9 mouse cellular contexts compared by ENCODE assay signal in genomic region chr7:37624759-37625340, GRCm38 (mm10).
DNase-seq lines count a peak whose midpoint lies in the region; ATAC-seq and TF ChIP-seq lines count a peak whose summit lies in the region.
"Had no signal": no experiment of that assay in that cellular context is flagged by ENCODE, and none has a peak within 500 bp of the region (broad histone marks: within the 10 kb centered on the region; RNA-seq: fewer than 3 reads in every experiment).

No protein-coding gene starts in this region.

- H3K9ac ChIP-seq in lung, embryonic 16.5 days (ENCODE audit: low read length) = peak overlapping the region; percentile 62

- H3K36me3 ChIP-seq in lung, embryonic 16.5 days (ENCODE audit: control insufficient read depth, insufficient read depth, low read length) = no peaks in the 10 kb centered on the region
- H3K36me3 ChIP-seq in midbrain, embryonic 10.5 days = 0 out of 2 replicates have a peak, but pooled peaks cover 1% of the 10 kb centered on the region

- TF ChIP-seq CTCF in lung, adult 2 months (IDR thresholded peaks at IDR 0.05; ENCODE audit: insufficient read depth, low read length) = no peak
- TF ChIP-seq CTCF in cortical plate, adult 2 months (IDR thresholded peaks at IDR 0.05; ENCODE audit: extremely low read depth, insufficient read depth, low read length) = no peak

- H3K4me2 ChIP-seq in lung, embryonic 16.5 days (ENCODE audit: low read depth, low read length) = peak overlapping the region; percentile 93

- no peaks in the 10 kb centered on the region for H3K4me1 ChIP-seq in lung, embryonic 16.5 days (replicated peaks; ENCODE audit: control insufficient read depth, insufficient read depth, low read length)
- no peaks in the 10 kb centered on the region; the same call in 1 of the 2 replicates for H3K4me1 ChIP-seq in lung, adult 2 months (ENCODE audit: control insufficient read depth, insufficient read depth, low read length)
- peaks cover 2% of the 10 kb centered on the region; the same call in 1 of the 2 replicates for H3K4me1 ChIP-seq in cortical plate, adult 2 months (ENCODE audit: control insufficient read depth, insufficient read depth, low read length)
- peaks cover 27% of the 10 kb centered on the region for H3K4me1 ChIP-seq in midbrain, embryonic 10.5 days

- 0 out of 2 replicates have a peak, but pooled peaks cover 4% of the 10 kb centered on the region for H3K27me3 ChIP-seq in lung, embryonic 16.5 days (ENCODE audit: control insufficient read depth, insufficient read depth, low read depth, low read length)
- peaks cover 33% of the 10 kb centered on the region for H3K27me3 ChIP-seq in midbrain, embryonic 10.5 days (ENCODE audit: low read depth, poor library complexity, severe bottlenecking)

- 8% methylated on average over 20 of the region's 20 CpGs for WGBS in lung, embryonic 16.5 days
- 20% methylated on average over 20 of the region's 20 CpGs for WGBS in lung, adult 2 months
- 3% methylated on average over 20 of the region's 20 CpGs for WGBS in midbrain, embryonic 10.5 days

- DNase-seq in lung, adult 2 months = no peak
- DNase-seq in heart, postnatal 4 days = peak; percentile 19
- peak; percentile 55 for DNase-seq in midbrain, embryonic 10.5 days (ENCODE audit: low spot score)
- DNase-seq in urinary bladder, adult 2 months (ENCODE audit: low spot score) = no peak
- DNase-seq in left cerebral cortex, postnatal 36 days (ENCODE audit: low spot score in 2 of 2) = no peak

- H3K4me3 ChIP-seq in lung, embryonic 16.5 days (ENCODE audit: low read length) = peak overlapping the region; percentile 55
- no peak overlapping the region for H3K4me3 ChIP-seq in lung, adult 2 months (replicated peaks; ENCODE audit: extremely low read depth, low read depth, low read length)
- H3K4me3 ChIP-seq in cortical plate, adult 2 months (ENCODE audit: insufficient read depth, low read length) = peak overlapping the region; percentile 60
- peak overlapping the region; percentile 55 for H3K4me3 ChIP-seq in midbrain, embryonic 10.5 days
- H3K4me3 ChIP-seq: myocyte had no signal

- no peak overlapping the region for H3K27ac ChIP-seq in lung, embryonic 16.5 days (ENCODE audit: low read length)
- no peak overlapping the region for H3K27ac ChIP-seq in cortical plate, adult 2 months (ENCODE audit: insufficient read depth, low read length)
- peak overlapping the region; percentile 66 for H3K27ac ChIP-seq in midbrain, embryonic 10.5 days (replicated peaks)

- no peaks in the 10 kb centered on the region for H3K9me3 ChIP-seq in lung, embryonic 16.5 days (ENCODE audit: control insufficient read depth, low read length)
- H3K9me3 ChIP-seq in midbrain, embryonic 10.5 days (replicated peaks) = no peaks in the 10 kb centered on the region

- intact Hi-C loops in left cerebral cortex, postnatal 36 days (cut with DNase I) = loop anchor here (10.0 kb wide), 1 partner anchor 150 kb away; the partner anchor contains the start of gene Zfp536

- peak; percentile 59 for ATAC-seq in lung, embryonic 16.5 days (ENCODE audit: low read depth)
- no peak for ATAC-seq in CD4-positive, CD25-positive, alpha-beta regulatory T cell, adult 4 months

- no peak for TF ChIP-seq POLR2A in lung, adult 2 months (IDR thresholded peaks at IDR 0.05; ENCODE audit: borderline replicate concordance, extremely low read depth, low read depth, low read length)
- no peak for TF ChIP-seq POLR2A in cortical plate, adult 2 months (IDR thresholded peaks at IDR 0.05; ENCODE audit: extremely low read depth, insufficient read depth, low read length)

Comparison
In these comparisons a context has a peak if more than half of its experiments do, and no peak if none do; other contexts are left out.
1. DNase-seq: peak in heart, postnatal 4 days (single experiment) and midbrain, embryonic 10.5 days (single experiment); none in lung, adult 2 months (single experiment), urinary bladder, adult 2 months (single experiment) and left cerebral cortex, postnatal 36 days (0 of 2).